Mouse (Mus musculus) ES-Bruce4 (cell line): ENCODE measurements around the gene Hrh3.

ENCODE experiments used
- CTCF ChIP-seq: IDR thresholded peaks from one replicate; pipeline ENCODE4 v1.8.1; 2011; ENCODE audit warnings: low read depth, low read length
- EP300 ChIP-seq: IDR thresholded peaks from 2 replicates; pipeline ENCODE4 v1.6.1; 2011; ENCODE audit warnings: low read depth, low read length; ENCODE audit not compliant: insufficient read depth
- POLR2A ChIP-seq: IDR thresholded peaks from one replicate; pipeline ENCODE4 v1.8.1; 2011; ENCODE audit warnings: low read length; ENCODE audit not compliant: insufficient read depth

DNA sequence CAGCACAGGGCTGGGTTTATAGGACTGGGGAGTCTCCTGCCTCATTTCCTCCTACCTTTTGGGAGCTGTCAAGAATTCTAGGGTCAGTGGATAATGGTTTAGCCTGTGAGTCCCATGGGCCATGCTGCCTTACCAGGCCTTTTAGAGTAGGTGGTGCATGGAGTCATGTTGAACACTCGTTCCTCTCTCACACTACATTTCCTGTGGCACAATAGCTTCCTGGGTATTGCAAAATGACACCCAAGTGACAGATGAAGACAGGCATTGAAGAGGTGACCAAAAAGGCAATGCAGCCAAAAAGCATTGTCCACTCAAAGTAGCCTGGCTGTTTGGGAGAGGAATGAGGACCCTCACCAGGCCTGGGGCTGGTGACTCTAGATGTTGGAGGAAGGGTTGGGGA is 23.4 kb upstream of the Hrh3 start:
- no peak for TF ChIP-seq EP300
- TF ChIP-seq CTCF = no peak
- no peak for TF ChIP-seq POLR2A
